In genomic region chr10:121516008-121516600, GRCm38 (mm10) we compare ENCODE assay signal across 9 mouse cellular contexts. TPM values are rescaled to one million over a fixed set of nuclear protein-coding genes. Genes with fewer than 3 reads are reported as not detected.
DNase-seq lines count a peak whose midpoint lies in the region; ATAC-seq and TF ChIP-seq lines count a peak whose summit lies in the region.
"Had no signal": no experiment of that assay in that cellular context is flagged by ENCODE, and none has a peak within 500 bp of the region (broad histone marks: within the 10 kb centered on the region; RNA-seq: fewer than 3 reads in every experiment).

No protein-coding gene starts in this region.

- no peaks in the 10 kb centered on the region for H3K36me3 ChIP-seq in hindbrain, postnatal 0 days (ENCODE audit: insufficient read depth, low read length)
- H3K36me3 ChIP-seq: neural tube, embryonic 12.5 days had no signal

- TF ChIP-seq CTCF in gastrocnemius, adult 2 months (IDR thresholded peaks at IDR 0.05): peak; percentile 96
- peak; percentile 89 for TF ChIP-seq CTCF in hindbrain, postnatal 0 days (IDR thresholded peaks at IDR 0.05; ENCODE audit: low read depth)

- H3K4me3 ChIP-seq in gastrocnemius, adult 2 months: no peak overlapping the region
- no peak overlapping the region for H3K4me3 ChIP-seq in hindbrain, postnatal 0 days (ENCODE audit: low read length)
- H3K4me3 ChIP-seq: neural tube, embryonic 12.5 days had no signal

- H3K27ac ChIP-seq in gastrocnemius, adult 2 months: no peak overlapping the region
- H3K27ac ChIP-seq in hindbrain, postnatal 0 days: no peak overlapping the region
- H3K27ac ChIP-seq: neural tube, embryonic 12.5 days had no signal

- H3K4me2 ChIP-seq in hindbrain, postnatal 0 days (ENCODE audit: low read depth, low read length): no peak overlapping the region
- H3K4me2 ChIP-seq: neural tube, embryonic 12.5 days had no signal

- no peak overlapping the region for H3K9ac ChIP-seq in hindbrain, postnatal 0 days (replicated peaks; ENCODE audit: low read length)
- H3K9ac ChIP-seq: neural tube, embryonic 12.5 days had no signal

- H3K27me3 ChIP-seq in hindbrain, postnatal 0 days (ENCODE audit: insufficient read depth, low read length): no peaks in the 10 kb centered on the region
- H3K27me3 ChIP-seq: neural tube, embryonic 12.5 days had no signal

- DNase-seq in cerebellum, postnatal 4 days (ENCODE audit: low spot score in 2 of 2): peak; percentile 79 to 89
- DNase-seq in gastrocnemius, adult 2 months: peak; percentile 86
- DNase-seq in hindbrain, postnatal 0 days (ENCODE audit: low spot score): peak; percentile 90
- peak; percentile 85 to 86 for DNase-seq in left cerebral cortex, adult 18-20 months (ENCODE audit: low spot score in 2 of 2)
- DNase-seq in lung, postnatal 4 days: peak; percentile 85 to 91
- DNase-seq in right cerebral cortex, postnatal 14 days: peak; percentile 83
- peak; percentile 91 for DNase-seq in urinary bladder, postnatal 14 days (ENCODE audit: low spot score)

- no peaks in the 10 kb centered on the region for H3K4me1 ChIP-seq in hindbrain, postnatal 0 days (ENCODE audit: insufficient read depth, low read length)

- ATAC-seq in activated CD4-positive, CD25-positive, alpha-beta regulatory T cell, adult 4 months: peak; percentile 36
- peak; percentile 43; the same call in 1 of the 2 replicates for ATAC-seq in hindbrain, postnatal 0 days

- WGBS in hindbrain, postnatal 0 days: 29% methylated on average over 18 of the region's 18 CpGs

- intact Hi-C loops in gastrocnemius, adult 2 months (cut with DNase I): loop anchor here (1.0 kb wide), 1 partner anchor 107 kb away; no protein-coding TSS in a partner anchor

- H3K9me3 ChIP-seq in hindbrain, postnatal 0 days (ENCODE audit: low read length): no peaks in the 10 kb centered on the region
- H3K9me3 ChIP-seq: neural tube, embryonic 12.5 days had no signal

RNA-seq across cellular contexts. Expression of gene Rassf3, which starts 40.0 kb away (rescaled TPM):
- 1 to 10 TPM; 5.7 to 7.0 TPM for polyA plus RNA-seq in activated CD4-positive, CD25-positive, alpha-beta regulatory T cell, adult 4 months (2017; shearing (Covaris generic))
- 10 to 100 TPM; 29.2 to 47.3 TPM for total RNA-seq in gastrocnemius, adult 2 months (2021)
- total RNA-seq in hindbrain, postnatal 0 days (2014; rRNA removed): 7.4 and 11.1 TPM in 2 replicates
- 5.7 and 6.0 TPM in 2 replicates for polyA plus RNA-seq in hindbrain, postnatal 0 days (2015; fragmentation: Nextera tagmentation; extraction: Ambion mirVana)
- 10 to 100 TPM; 39.4 to 49.7 TPM for total RNA-seq in left cerebral cortex, adult 18-20 months (2021)
